Mouse (Mus musculus) kidney, adult 2 months (tissue): Measurements from ENCODE around the gene Fkbp5.
"Not testable (repeated sequence)": the region's sequence is repeated elsewhere in the genome, so short reads cannot be mapped to it uniquely, and the experiment has no call there.

ENCODE experiments used
- CTCF ChIP-seq: fragments of 200-500 bp; conservative IDR thresholded peaks from 2 replicates; pipeline ENCODE4 v1.5.1; 2011; ENCODE audit warnings: low read depth, mild to moderate bottlenecking, control low read depth, low read length, moderate library complexity, mixed read lengths; ENCODE audit not compliant: insufficient read depth, insufficient read length
- POLR2A ChIP-seq: fragments of 200-500 bp; IDR thresholded peaks from one replicate; pipeline ENCODE4 v1.6.1; 2011; ENCODE audit warnings: low read depth, low read length, control low read depth

- TF ChIP-seq CTCF, POLR2A: not testable (repeated sequence)
These were observed 98.8 kb downstream of the Fkbp5 start for GRCm38 (mm10) chr17:28418481-28418880.
